Mouse (Mus musculus): Measurements from ENCODE around the gene Akap2.
A peak's percentile ranks its signal among the peaks of the same experiment; 100 is the strongest.

Akap2 gene

DNA sequence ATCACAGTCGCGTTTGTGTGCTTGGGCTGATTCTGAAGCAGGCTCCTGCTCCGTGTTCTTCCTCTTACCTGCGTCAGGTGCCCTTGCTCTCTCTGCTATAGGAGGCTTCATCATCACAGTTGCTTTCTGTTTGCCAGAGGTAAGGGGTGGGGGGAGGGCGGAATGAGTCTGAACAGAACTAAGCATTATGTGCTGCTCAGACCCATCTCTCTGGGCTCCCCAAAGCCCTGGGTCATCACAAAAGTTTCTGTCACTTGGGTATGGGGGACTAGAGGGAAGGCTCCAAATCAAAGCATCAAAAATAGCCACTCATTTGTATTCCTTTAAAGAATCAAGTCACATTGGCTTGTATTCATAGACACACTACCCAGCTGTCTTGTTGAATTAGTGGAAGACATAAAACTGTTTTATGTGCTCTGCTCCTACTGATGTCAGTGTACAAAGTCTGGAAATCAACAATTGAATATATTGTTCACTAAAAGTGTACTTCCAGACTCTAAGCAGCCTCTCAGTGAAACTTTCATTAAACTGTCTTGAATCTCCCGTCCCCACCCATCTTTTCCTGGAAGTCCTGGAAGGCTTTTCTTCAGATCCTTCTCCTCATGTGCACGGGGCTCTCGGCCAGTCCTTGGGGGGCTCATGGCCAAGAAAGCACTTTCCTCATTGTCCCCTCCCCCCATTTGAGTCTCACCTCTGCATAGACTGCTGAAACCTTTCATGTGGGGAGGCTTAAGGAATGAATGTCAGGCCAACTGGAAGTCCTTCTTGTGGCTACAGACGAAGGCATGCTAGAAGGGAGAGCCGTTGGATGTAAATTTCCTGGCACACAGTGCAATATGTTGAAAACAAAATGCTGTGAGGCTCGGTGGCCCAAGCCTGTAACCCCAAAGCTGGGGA, 13.6 kb upstream of the Akap2 start:
- no peak for DNase-seq (ENCODE audit: low spot score in 2 of 2)

DNA sequence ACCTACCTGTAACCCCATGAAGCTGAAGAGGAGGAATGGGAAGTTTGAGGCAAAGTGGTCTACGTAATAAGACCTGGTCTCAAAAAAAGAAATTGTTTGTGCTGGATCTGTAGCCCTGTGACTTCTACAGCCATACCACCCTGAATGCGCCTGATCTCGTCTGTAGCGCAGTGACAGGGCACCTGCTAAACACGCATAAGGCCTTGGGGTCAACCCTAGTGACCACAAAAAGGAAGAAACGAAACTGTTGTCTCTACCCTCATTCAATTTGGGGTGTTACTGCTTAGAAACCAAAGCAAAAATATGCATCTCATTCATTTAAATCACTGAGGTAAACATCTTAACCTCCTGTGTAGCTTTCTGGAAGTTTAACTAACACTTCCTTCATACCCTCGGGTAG, 12.9 kb upstream of the Akap2 start:
- peak in 1 of 2 experiments; percentile 31 for DNase-seq (ENCODE audit: low spot score in 2 of 2)

DNA sequence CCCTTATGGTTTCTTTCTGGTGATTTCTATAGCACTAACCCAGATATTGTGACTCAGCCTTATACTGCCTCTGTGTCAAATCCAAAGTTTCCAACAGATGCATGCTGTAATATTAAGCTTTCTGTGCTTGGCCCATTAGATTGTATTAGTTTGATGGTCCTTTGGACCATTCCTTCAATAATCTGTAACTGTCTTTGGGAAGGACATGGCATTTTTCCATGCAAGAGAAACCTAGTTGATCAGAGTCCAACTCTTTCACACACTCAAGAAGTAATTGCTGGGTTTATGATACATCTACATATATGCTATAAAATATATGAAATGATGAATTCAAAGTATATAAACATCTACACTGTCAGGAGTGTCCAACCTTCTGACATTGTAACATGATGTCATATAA, 1.6 kb upstream of the Akap2 start:
- DNase-seq (ENCODE audit: low spot score in 2 of 2): no peak

DNA sequence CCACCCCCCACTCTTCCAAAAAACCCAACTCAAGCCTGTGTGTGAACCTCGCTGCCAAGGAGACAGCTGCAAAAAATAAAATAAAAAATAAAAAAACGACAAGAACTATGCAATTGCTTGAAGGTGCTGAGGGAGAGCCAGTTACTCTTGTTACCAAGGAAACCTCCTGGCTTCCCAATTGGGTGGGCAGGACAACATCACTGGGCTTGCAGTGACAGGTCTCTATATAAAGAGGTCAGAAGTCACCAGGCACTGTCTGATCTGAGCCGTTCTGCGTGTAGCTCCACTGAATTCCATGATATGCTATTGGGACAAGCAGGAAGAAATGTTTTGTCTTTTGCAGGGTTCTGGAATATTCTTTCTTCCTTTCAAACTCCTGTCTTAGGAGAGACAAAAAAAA, 722 bp upstream of the Akap2 start:
- no peak for DNase-seq (ENCODE audit: low spot score in 2 of 2)

DNA sequence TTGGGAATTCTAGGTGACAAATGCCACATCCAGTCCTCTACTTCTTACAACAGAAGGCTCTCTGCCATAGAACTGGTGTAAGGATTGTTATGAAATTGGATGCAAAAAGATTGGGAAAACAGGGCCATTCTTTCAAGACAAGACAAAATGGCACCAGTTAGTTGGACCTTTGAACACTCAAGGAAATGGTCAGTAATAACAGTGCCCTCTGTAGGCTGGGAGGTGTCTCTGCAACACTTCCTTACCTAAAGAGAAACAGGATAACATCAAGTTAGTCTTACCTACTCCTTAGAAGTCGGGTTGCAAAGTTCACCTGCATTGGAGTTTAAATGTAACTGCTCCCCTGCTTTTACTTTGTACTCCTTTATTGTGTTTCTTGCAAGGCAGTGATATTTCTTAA, 1.9 kb downstream of the Akap2 start:
- DNase-seq (ENCODE audit: low spot score in 2 of 2): no peak

DNA sequence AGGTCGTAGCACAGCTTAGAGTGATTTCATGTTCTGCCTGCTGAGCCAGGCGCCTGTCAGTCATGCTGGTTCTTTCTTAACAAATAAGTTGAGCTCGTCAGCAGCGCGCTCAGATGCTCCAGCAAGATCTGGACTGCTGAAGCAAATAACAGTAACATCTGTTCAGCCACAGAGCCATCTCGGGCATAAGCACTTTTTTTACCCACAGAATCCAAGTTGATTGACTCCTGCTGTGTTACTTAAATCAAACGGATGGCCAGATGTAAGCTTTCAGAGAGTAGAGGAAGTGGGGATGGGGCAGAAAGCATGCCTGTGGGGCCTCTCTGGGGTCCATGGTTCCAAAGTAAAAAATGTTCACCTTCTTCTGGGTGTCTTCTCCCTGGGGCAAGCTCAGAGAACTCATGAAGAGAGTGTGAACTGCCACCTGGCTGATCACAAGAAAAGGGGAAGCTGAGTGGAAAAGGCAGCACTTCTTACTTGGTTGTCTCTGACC, 3.5 kb downstream of the Akap2 start:
- DNase-seq (ENCODE audit: low spot score in 2 of 2): peak in 1 of 2 experiments; percentile 37

DNA sequence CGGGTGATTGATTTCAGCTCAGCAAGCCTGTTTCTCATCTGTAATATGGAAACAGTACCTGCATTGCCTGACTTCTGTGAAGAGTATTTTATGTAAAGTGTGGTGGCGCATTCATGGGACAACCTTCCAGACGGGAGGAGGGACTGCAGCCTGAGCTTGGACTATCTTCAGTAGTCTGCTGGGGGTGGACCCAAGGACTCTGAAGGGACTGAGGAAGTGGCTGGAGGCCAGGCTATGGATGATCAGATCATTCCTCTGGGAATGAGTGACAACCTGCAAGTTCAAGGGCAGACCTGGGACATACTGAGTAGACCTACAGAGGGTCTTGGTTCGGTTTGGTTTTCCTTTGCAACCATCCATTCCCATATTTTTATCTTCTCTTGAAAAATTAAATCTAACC, 4.8 kb downstream of the Akap2 start:
- no peak for DNase-seq (ENCODE audit: low spot score in 2 of 2)

DNA sequence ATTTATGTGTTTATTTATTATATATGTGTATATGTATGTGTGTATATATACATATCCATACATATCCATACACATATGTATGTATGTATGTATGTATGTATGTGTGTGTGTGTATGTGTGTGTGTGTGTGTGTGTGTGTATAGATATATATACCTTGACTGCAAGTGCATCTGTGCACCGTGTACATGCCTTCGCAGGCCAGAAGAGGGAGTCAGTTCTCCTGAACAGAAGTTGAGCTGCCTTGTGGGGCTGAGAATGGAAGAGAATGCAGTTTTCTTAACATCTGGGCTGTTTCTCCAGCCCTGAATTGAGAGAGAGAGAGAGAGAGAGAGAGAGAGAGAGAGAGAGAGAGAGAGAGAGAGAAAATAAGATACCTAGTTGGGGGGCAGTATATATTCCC, 6.2 kb downstream of the Akap2 start:
- peak in 1 of 2 experiments; percentile 28 for DNase-seq (ENCODE audit: low spot score in 2 of 2)

DNA sequence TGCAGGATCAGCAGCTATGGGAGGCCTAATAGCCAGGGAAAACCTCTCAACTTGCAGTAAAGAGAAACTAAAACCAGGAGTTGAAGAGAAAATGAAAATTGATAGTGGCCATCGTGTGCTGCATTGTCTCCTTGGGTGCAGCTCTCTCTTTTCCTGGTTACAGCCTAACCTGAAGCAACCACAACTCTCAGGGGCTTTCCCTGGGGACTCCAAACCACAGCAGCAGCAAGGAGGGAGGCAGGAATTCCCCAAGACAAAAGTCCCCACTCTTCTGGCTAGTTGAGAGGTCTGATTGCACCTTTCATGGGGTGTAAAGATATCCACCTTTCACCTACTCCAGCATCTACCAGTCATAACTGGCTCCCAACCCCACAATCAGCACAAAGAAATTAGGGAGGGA, 8.1 kb downstream of the Akap2 start:
- DNase-seq (ENCODE audit: low spot score in 2 of 2): no peak

DNA sequence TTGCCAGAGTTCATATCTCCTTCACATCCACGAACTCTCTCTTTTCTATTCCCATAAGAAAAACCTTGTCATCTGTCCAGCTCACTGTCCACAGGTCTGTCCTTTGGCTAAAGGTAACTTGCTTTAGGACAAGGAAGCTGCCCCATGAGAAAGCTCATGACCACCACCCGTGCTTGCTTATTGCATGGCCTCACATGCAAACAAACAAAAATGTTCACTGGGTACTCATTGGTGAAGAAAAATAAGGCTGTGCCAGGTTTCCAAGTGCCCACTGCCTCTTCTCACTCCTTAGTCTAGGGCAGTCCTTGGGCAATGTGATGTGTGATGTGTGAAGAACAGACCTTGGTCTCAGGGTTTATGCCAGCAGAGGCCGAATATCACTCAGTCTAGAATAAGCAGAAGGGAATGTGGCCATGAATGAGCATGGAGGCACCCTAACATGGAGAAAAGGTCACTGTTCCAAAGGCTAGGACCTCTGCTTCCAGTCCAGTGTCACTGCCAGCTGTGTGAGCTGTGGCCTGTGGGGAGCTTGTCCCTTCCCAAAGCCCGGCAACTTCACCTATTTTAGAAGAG, 11.2 kb downstream of the Akap2 start:
- DNase-seq (ENCODE audit: low spot score in 2 of 2): no peak

DNA sequence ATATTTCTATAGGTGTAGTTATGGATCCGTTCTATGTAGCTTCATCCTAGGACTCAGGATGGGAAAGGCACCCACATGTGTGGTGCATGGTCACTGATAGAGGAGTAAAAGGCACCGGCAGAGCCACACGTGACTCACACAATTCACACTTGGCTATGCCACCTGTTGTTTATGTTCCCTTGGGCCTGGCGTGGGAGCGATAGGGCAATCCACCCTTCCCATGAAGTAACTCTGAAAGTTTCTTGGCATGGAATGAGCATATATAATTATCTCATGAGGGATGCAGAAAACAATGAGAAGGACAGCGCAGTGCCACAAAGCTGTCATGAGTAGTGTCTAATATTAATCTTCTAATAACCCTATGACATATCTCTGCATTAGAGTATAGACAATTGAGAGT, 12.6 kb downstream of the Akap2 start:
- no peak for DNase-seq (ENCODE audit: low spot score in 2 of 2)

DNA sequence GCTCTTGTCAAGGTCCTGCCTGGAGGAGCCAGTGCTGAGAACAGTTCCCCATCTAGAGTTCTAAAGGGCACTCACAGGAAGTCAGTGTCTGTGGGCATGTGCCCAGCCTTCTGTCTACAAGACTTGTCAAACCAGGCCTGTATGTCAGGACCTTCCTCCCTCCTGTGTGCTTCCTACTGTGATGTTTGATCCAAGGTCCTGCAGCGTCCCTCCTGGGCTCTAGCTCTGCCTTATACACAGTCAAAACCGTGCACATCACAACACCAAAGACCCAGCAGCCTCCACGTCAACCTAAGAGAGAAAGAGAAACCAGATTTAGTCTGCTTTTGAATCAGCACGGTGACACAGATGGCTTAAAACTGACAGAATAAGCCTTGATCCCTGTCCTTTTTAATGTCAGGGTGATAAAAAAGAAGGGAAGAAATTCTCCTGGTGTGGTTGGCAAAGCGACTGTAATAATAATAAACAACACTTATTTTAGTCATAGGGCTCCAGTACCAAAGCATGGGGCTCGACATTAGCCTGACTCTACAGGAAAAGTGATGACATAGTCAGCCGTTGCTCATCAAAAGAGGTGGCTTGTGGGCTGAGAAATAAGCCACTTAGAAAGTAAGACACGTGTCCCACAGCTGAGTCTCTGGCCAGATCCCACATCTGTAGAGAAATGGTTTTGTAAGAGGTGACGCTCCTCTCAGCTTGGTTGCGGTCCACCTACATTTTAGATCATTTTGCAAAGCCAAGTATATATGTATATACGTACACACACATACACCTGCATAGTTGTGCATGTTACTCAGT, 13.5 kb downstream of the Akap2 start:
- peak in 1 of 2 experiments; percentile 20 for DNase-seq (ENCODE audit: low spot score in 2 of 2)

DNA sequence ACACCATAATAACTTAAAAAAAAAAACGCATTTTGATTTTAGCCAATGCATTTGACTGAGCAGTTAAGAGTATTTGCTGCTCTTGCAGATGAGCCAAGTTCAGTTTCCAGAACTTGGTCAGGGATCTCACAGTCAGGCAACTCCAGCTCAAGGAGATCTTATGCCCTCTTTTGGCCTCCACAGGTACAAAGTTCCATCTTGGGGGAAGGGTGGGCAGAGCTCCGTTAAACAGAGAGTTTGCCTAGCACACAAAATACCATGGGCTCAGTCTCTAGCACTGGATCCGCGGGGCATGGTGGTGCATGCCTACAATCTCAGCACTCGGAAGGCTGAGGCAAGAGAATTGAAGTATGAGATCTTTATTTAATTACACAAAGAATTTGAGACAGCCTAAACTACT, 14.9 kb downstream of the Akap2 start:
- no peak for DNase-seq (ENCODE audit: low spot score in 2 of 2)

DNA sequence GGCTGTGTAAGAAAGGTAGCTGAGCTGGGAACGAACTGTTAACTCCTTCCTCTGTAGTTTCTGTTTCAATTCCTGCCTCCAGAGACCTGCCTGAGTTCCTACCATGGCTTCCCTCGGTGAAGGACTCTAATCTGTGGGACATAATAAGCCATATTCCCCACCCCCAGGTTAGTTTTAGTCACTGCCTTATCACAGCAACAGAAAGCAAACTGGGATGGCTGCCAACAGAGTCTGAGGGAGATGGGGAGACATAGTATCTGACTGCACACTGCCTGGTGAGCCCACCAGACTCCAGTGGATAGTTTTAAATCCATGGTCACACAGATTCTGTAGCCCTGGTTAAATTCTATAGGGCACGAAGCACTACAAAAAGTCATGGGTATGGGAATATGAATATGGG, 16.0 kb downstream of the Akap2 start:
- no peak for DNase-seq (ENCODE audit: low spot score in 2 of 2)

DNA sequence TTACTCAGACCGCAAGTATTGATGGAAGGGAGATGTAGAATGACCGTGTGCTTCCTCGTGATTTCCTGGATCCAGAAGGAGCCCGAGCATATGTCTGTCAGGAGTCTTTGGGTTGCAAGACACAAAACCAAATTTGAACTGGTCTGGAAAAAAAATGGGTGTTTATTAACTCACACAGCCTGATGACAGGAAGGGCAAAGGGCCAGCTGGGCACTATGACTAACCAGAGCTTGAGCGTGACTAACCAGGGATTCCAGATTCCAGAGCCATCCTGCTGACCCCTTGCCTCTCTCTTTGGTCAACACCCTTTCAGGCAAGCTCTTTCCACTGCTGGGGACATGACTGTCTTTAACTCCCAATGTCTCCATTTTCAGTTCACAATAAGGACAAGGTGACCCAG, 18.0 kb downstream of the Akap2 start:
- DNase-seq (ENCODE audit: low spot score in 2 of 2): no peak

DNA sequence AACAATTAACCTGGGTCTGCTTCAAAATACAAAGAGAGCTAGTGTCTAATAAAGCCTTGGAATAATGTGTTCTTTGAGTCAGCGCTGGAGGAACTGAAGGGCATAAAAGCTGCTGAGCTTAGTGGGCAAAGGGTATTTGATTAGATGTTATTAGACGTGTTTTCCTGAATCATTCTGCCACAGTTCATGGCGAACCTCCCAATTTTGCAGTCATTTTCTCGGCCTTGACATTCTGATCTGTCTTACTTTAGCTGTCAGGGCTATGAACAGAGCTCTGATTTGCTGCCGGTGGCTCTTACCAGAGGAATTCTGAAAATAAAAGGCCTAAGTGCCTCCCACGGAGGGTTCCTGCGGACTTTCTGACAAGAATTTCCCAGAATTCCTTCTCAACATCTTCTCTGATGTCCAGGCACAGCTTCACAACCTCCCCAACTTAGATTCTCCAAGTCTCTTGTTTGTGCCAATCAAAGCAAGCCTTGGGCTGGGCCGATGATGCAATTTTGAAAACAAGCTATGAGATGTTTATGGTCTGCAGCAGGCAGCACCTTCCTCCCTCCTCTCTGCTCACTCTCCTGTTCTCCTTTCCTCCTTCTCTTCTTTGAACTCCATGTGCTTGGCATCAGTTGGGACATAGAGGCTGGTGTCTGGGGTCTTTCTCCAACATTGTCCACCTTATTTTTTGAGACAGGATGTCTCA, 21.5 kb downstream of the Akap2 start:
- no peak for DNase-seq (ENCODE audit: low spot score in 2 of 2)

DNA sequence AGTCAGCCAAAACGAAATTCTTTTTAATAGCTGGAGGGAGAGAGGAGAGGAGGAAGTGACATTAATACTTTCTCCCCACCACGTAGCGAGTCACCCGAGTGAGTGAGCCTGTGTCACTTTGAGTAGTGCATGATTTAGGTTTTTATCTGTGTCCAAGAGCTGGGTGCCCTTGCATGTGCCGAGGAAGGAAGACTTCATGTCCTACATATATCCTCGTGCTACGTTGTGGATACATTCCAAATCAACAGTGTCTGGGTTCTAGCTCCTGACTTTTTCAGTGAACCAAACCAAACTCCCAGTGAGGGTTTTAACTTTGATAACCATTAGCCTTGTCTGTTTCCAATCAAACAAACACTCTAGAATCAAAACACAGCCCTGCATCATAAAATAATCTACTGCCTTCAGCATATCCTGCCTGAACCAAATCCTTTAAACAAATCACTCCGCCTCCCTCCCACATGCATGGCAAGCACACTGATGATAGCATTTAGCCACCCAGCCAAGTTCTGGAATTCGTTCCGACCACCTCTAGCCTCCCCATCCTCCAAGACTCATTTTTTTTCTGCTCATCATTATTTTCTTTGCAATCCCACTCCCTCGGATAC, 26.0 kb downstream of the Akap2 start:
- no peak for DNase-seq (ENCODE audit: low spot score in 2 of 2)

DNA sequence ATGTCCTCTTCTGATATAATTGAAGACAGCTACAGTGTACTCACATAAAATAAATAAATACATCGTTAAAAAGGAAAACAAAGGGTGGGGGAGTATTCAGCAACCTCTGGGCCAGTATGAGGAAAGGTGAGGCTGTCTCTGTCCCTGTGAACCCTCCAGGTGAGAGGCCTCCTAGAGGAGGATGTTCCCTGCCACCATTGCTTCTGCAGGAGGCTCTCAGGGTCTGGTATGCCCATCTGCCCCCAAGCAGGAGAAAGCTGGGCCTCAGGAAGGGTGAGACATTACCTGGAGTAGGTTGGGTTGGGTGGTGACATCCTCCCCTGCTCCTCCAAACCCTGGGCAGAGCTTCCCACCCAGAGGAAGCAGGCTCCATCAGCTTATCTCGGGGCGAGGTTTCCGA, 33.2 kb downstream of the Akap2 start:
- no peak for DNase-seq (ENCODE audit: low spot score in 2 of 2)

DNA sequence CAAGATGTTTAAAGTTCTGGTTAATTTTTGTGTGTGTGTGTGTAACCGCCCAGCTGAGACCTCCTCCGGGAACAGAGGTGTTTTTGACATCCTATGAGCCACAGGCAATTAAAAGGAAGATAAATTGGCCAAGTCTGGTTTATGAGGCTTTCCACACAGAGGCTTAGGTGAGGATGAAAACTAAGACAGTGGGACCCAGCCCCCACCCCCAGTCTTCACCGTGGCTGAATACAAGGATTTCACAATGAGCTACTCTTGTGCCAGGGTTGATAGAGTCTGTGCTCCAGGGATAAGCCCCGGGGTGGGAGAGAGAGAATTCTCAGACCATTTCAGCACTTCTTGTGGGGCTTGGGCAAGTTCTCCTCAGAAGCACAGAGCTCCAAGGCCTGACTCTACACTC, 33.6 kb downstream of the Akap2 start:
- DNase-seq (ENCODE audit: low spot score in 2 of 2): no peak

DNA sequence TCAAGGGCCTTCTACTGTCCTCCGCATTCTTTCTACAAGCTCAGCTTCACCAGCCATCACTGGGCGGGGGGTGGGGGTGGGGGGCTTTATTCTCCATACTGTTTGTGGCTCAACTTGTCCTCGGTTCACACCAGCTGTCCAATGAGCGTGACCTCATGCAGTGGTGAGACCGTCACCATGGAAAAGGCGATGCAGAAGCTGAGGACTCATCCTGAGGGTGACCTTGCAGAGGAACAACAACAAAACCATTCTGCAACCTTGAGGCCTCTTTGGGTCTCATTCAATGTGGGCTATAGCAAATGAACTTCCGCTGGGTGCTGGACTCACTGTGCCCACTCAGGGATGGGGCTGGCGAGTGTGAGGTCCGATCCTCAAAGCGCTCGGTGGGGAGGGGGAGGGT, 34.1 kb downstream of the Akap2 start:
- DNase-seq (ENCODE audit: low spot score in 2 of 2): no peak

DNA sequence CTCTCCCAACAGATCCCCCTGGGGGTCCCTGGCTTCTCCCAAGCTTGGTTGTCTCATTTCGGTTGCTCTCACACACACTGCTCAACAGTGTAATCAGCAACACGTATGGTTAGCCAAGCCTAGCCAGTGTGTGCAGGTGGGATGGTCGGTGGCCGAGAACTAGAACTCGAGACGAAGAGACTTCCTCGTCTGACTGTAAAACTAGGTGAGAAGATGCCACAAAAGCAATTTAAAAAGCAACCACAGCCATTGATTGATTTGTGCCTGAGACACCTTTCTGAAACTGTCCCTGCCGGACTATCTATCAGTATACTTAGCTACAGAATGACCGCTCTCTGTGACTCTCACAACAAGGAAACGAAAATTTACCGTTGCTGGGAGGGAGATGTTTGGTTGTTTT, 37.6 kb downstream of the Akap2 start:
- peak in 1 of 2 experiments; percentile 33 for DNase-seq (ENCODE audit: low spot score in 2 of 2)

DNA sequence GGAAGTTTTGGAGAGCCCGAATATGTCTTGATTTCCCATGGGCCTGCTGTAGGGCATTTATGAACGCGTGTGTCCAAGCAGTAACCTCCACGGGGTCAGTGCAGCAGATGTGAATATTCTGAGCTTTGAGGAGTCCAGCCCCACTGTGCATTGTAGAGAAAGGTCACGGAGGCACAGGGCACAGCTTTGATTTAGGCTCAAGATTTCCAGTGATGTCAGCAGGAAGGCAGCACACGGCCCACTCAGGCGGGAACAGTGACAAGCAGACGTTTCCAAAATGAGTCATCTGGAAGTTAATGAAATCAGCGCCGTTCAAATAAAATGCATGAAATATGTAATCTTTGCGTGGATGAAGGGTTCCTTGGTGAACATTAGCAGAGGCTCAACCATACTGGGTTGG, 40.5 kb downstream of the Akap2 start:
- DNase-seq (ENCODE audit: low spot score in 2 of 2): no peak
